Mouse (Mus musculus) olfactory bulb, adult 2 months (tissue): Measurements from ENCODE around the gene Auts2.

Experiments used
- CTCF ChIP-seq: fragments of 200-500 bp; IDR thresholded peaks from 2 replicates; pipeline ENCODE4 v1.5.1; 2012; ENCODE audit warnings: low read depth, mild to moderate bottlenecking, low read length, moderate library complexity; ENCODE audit not compliant: insufficient read depth
- POLR2A ChIP-seq: fragments of 200-500 bp; IDR thresholded peaks from 2 replicates; pipeline ENCODE4 v1.6.1; 2012; ENCODE audit warnings: mild to moderate bottlenecking, low read depth, low read length, moderate library complexity; ENCODE audit not compliant: insufficient read depth

- TF ChIP-seq CTCF (no peak), POLR2A (no peak)
Measured at GRCm38 (mm10) chr5:132429363-132429762, 113.8 kb downstream of the Auts2 start.
